Mouse (Mus musculus) ES-E14 (cell line): ENCODE results near the gene Prkd2. TPM values are rescaled to one million over a fixed set of nuclear protein-coding genes. Genes with fewer than 3 reads are reported as not detected.
A peak's percentile ranks its signal among the peaks of the same experiment; 100 is the strongest.

ENCODE experiments used
- DNase-seq: peaks from one replicate; pipeline ENCODE4 v3.0.0-alpha.2; 2013; ENCODE audit warnings: low read depth, low spot score
- H3K27ac ChIP-seq: 2 replicates; pipeline ENCODE4 v1.5.1; 2012; ENCODE audit warnings: low read depth, mild to moderate bottlenecking, low read length, moderate library complexity, mixed read lengths; ENCODE audit not compliant: poor library complexity, insufficient read depth, severe bottlenecking
- H3K36me3 ChIP-seq: 2 replicates; pipeline ENCODE4 v1.6.1; 2012; ENCODE audit warnings: mild to moderate bottlenecking, low read length, moderate library complexity, mixed read lengths; ENCODE audit not compliant: control insufficient read depth, poor library complexity, insufficient read depth, severe bottlenecking
- H3K4me1 ChIP-seq, 2 experiments: fragments of 150-350 bp in 1 of 2; sonication (generic) in 1 of 2; 2 replicates each; pipeline ENCODE4 v1.6.1; 2012; ENCODE audit warnings: low read length in 2 of 2, mild to moderate bottlenecking in 1 of 2, mixed read lengths in 1 of 2; ENCODE audit not compliant: control insufficient read depth in 2 of 2, insufficient read depth in 2 of 2, poor library complexity in 1 of 2
- H3K4me3 ChIP-seq, 2 experiments: fragments of 150-350 bp in 1 of 2; sonication (generic) in 1 of 2; 2 replicates each; pipeline ENCODE4 v1.5.1; 2012; ENCODE audit warnings: low read length in 2 of 2, low read depth in 1 of 2, mild to moderate bottlenecking in 1 of 2, mixed read lengths in 1 of 2; ENCODE audit not compliant: insufficient read depth in 1 of 2, poor library complexity in 1 of 2, severe bottlenecking in 1 of 2
- H3K9ac ChIP-seq: 2 replicates; pipeline ENCODE4 v1.6.1; 2012; ENCODE audit warnings: low read depth, mild to moderate bottlenecking, low read length, mixed read lengths; ENCODE audit not compliant: poor library complexity, insufficient read depth, severe bottlenecking
- H3K9me3 ChIP-seq: fragments of 150-350 bp; sonication (generic); 2 replicates; pipeline ENCODE4 v1.6.1; 2012; ENCODE audit warnings: low read depth, mild to moderate bottlenecking, low read length; ENCODE audit not compliant: control insufficient read depth, insufficient read depth
- CHD2 ChIP-seq: IDR thresholded peaks from 2 replicates; pipeline ENCODE4 v1.6.1; 2014; ENCODE audit warnings: mild to moderate bottlenecking, low read depth, low read length, inconsistent platforms
- HCFC1 ChIP-seq: IDR thresholded peaks from 2 replicates; pipeline ENCODE4 v1.6.1; 2012; ENCODE audit warnings: low read length, inconsistent platforms, borderline replicate concordance; ENCODE audit not compliant: insufficient read depth
- MAFK ChIP-seq: IDR thresholded peaks from 2 replicates; pipeline ENCODE4 v1.6.1; 2014; ENCODE audit warnings: mild to moderate bottlenecking, low read depth, low read length, inconsistent platforms; ENCODE audit not compliant: insufficient read depth
- ZC3H11A ChIP-seq: IDR thresholded peaks from 2 replicates; pipeline ENCODE4 v1.6.1; 2012; ENCODE audit warnings: low read depth, mild to moderate bottlenecking, inconsistent platforms, low read length, borderline replicate concordance
- ZNF384 ChIP-seq: IDR thresholded peaks from 2 replicates; pipeline ENCODE4 v1.6.1; 2012; ENCODE audit warnings: low read depth, low read length, inconsistent platforms
- in situ Hi-C, 2 experiments: fragments of 600-800 bp; cut with MboI; formaldehyde crosslinking; loops; one replicate each; pipeline ENCODE4 v1.15.1; 2025; ENCODE audit warnings: low sequenced_read_pairs in 2 of 2, inconsistent platforms in 1 of 2; ENCODE audit not compliant: unreplicated experiment in 2 of 2
- total RNA-seq: library from RNA; depleted of rRNA; stranded (reverse); fragments of 300-350 nt; gene quantifications from 2 replicates; pipeline ENCODE4 v1.2.3, GENCODE M21; 2012

Prkd2 gene
- total RNA-seq, 1 experiment, result 5.7 TPM

GRCm38 (mm10) chr7:16816078-16816474 lies 26.6 kb upstream of the Prkd2 start:
- no peak for DNase-seq
- Histone ChIP-seq H3K9ac (peak overlapping the region; percentile 95), H3K27ac (peak overlapping the region; percentile 65)

DNA sequence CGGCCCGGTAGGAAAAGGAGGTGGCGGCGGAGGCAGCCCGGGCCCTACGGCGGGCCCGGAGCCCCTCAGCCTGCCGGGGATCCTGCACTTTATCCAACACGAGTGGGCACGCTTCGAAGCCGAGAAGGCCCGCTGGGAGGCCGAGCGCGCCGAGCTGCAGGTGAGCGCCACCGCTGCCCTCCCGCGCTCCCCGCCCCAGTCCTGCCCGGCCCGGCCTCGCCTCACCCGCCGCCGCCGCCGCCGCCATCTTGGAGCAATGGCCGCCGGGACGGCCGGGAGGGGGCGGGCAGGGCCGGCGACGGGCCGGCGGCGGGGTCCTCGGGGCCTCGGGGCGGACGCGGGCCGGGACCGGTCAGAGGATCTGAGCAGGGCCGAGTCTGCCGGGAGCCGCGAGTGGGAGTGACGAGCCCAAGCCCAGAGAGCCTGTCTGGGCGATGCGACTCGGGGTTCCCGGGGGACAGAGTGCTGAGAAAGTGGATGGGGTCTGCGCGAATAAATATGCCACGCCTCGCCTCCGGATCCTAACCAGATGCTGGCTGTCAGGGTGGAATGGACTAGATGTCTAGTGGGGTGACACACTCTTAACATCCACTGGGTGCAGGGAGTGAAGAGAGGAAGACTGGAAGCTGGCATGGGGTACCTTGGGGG lies 26.1 kb upstream of the Prkd2 start, which contains the start of gene Fkrp:
TSS of gene Fkrp (minus strand) at position 258 of the 648 bp plus-strand sequence.
- Histone ChIP-seq H3K9ac (peak within 1 kb of the TSS; percentile 95), H3K4me1 (peaks cover 0 to 3% of the 10 kb centered on the region in 2 experiments; a peak in 2 of 4 replicates), H3K9me3 (no peaks in the 10 kb centered on the region), H3K36me3 (no peaks in the 10 kb centered on the region; the same call in 1 of the 2 replicates), H3K4me3 (peak within 1 kb of the TSS; percentile 89 to 94), H3K27ac (peak within 1 kb of the TSS; percentile 65)
- TF ChIP-seq HCFC1, result peak; percentile 8; the same call in 1 of the 2 replicates
- no peak for TF ChIP-seq ZC3H11A
- TF ChIP-seq ZNF384, result no peak
- no peak for TF ChIP-seq CHD2
- in situ Hi-C loops, result loop anchor here in 1 of 2 experiments (25.0 kb wide), 1 partner anchor 96 kb away; the partner anchor contains the start of genes Calm3 and Ptgir
- no peak for DNase-seq

More at GRCm38 (mm10) chr7:16816078-16816474, 26.6 kb upstream of the Prkd2 start:
- Histone ChIP-seq H3K36me3 (no peaks in the 10 kb centered on the region; the same call in 1 of the 2 replicates), H3K4me1 (peaks cover 0 to 3% of the 10 kb centered on the region in 2 experiments; a peak in 2 of 4 replicates), H3K4me3 (peak overlapping the region; percentile 89 to 94), H3K9me3 (no peaks in the 10 kb centered on the region)
- in situ Hi-C loops, result loop anchor here in 1 of 2 experiments (25.0 kb wide), 1 partner anchor 96 kb away; the partner anchor contains the start of genes Calm3 and Ptgir
- TF ChIP-seq ZNF384 (no peak), HCFC1 (peak; percentile 13; the same call in 1 of the 2 replicates), ZC3H11A (no peak)

DNA sequence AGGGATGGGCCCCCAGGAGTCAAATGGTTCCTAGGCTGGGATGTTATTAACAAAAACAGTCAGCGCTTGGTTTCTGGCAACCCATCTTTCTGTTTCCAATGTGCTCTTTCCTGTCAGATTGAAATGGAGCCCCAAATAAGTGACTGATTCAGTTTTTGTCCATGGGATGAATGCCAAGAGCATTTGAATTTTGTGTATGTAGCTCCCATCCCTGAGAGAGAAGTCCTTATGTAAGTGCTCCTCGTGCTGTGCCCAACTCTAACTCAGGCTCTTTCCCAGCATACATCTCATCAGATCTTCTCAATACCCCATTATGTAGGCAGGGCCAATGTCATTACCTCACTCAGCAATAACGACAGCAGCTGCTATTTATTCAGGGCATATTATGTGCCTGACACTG lies 25.0 kb upstream of the Prkd2 start:
- in situ Hi-C loops, result loop anchor here in 1 of 2 experiments (25.0 kb wide), 1 partner anchor 95 kb away; the partner anchor contains the start of genes Calm3 and Ptgir
- Histone ChIP-seq H3K9me3 (no peaks in the 10 kb centered on the region), H3K27ac (no peak overlapping the region), H3K4me1 (peaks cover 0 to 3% of the 10 kb centered on the region in 2 experiments; a peak in 2 of 4 replicates), H3K9ac (no peak overlapping the region), H3K36me3 (no peaks in the 10 kb centered on the region; the same call in 1 of the 2 replicates), H3K4me3 (no peak overlapping the region; a peak in 1 of 4 replicates)
- TF ChIP-seq MAFK (no peak), ZNF384 (no peak)
- DNase-seq, result no peak

GRCm38 (mm10) chr7:16819794-16820193 lies 22.9 kb upstream of the Prkd2 start:
- in situ Hi-C loops, result loop anchor here in 1 of 2 experiments (25.0 kb wide), 1 partner anchor 93 kb away; the partner anchor contains the start of genes Calm3 and Ptgir
- TF ChIP-seq ZC3H11A, result no peak
- Histone ChIP-seq H3K4me1 (peaks cover 0 to 3% of the 10 kb centered on the region in 2 experiments; a peak in 2 of 4 replicates), H3K36me3 (peaks cover 8% of the 10 kb centered on the region; the same call in 1 of the 2 replicates), H3K9ac (no peak overlapping the region), H3K4me3 (no peak overlapping the region), H3K9me3 (no peaks in the 10 kb centered on the region), H3K27ac (no peak overlapping the region)
- DNase-seq, result no peak
